Mouse (Mus musculus) olfactory bulb, adult 2 months (tissue): ENCODE measurements around the gene Cdr2l.

Source experiments
- CTCF ChIP-seq: fragments of 200-500 bp; IDR thresholded peaks from 2 replicates; pipeline ENCODE4 v1.5.1; 2012; ENCODE audit warnings: low read depth, mild to moderate bottlenecking, low read length, moderate library complexity; ENCODE audit not compliant: insufficient read depth
- POLR2A ChIP-seq: fragments of 200-500 bp; IDR thresholded peaks from 2 replicates; pipeline ENCODE4 v1.6.1; 2012; ENCODE audit warnings: mild to moderate bottlenecking, low read depth, low read length, moderate library complexity; ENCODE audit not compliant: insufficient read depth

GRCm38 (mm10) chr11:115334531-115334930, 47.2 kb upstream of the Cdr2l start, which contains the start of gene Otop3:
- TF ChIP-seq POLR2A (no peak), CTCF (no peak)
